Mouse (Mus musculus) embryo, embryonic 11.5 days (tissue): Measurements from ENCODE around the gene Gm14214.

Experiments used
- DNase-seq: peaks from one replicate; pipeline ENCODE4 v3.0.0-alpha.2; 2012; ENCODE audit warnings: low read depth, low spot score

The Gm14214 gene

DNA sequence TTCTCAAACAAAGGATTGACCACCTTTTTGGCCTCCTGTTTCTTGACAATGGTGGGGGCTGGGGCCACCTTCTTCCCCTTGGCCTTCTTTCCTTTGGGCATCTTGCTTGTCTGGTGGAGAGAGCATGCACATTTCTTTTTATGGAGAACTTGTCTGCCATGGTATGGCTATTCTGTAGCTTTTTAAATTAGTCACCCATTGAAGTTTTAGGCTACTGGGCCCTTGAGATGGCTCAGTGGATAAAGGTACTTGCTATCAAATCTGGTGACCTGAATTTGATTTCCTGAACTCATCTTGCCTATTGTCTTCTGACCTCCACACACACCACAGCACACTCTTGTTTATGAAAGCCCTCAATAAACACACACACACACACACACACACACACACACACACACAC, at the start of gene Gm14214:
Gene Gm14214 (minus strand): TSS at position 101 of the 400 bp plus-strand sequence.
- no peak for DNase-seq

DNA sequence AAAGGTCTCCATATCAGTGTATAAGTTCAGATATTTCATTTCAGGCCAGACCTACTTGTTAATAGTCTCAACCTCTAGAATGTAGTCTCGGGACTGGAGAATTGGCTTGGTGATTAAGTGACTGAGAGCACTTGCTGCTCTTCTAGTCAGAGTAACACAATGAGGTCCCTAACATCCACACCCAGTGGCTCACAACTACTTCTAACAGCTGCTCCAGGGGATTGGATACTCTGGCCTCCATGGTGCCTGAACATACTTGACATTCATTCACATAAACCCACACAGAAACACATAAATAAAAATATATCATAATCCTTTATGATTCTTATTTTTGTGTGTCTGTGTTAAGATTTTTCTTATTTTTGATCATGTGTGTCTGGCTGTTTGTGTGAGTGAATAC, 48.8 kb upstream of the Gm14214 start:
- no peak for DNase-seq

DNA sequence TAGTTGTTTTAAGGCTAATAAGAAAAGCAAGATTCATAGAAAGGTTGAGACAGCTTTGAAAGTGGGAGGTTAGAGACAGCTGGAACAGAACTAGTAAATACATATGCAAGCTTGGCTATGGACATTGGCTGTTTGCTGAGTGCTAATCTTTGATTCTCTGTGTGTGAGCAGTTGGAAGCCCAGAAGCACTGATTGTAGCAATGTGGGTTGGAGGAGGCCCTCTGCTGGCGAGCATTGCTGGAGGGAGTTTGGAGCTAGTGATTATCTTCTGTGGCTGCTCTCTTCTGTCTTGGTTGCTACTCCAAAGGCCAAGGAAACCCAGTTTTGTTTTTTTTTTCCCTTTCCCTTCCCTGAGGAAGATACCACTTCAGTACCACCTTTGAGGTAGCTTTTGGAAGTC, 48.0 kb upstream of the Gm14214 start:
- no peak for DNase-seq

DNA sequence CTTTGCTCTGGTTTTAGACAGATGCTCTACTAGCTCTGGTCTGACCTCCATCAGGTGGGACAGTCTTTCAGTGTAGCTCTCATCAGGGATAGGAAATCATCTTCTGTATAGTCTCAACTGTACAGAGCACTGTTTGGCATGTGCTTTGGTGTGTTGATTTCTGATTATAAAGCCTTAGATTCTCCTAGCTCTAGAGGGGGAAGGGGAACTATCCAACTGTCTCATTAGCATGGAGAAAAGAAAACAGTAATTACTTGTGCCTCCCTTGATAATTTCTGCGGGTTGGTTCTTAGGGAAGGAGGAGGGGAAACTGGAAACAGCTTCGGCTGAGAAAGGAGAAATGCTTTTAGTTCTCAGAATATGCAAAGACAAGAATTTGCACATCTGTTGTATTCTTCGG, 47.3 kb upstream of the Gm14214 start:
- DNase-seq, result no peak

DNA sequence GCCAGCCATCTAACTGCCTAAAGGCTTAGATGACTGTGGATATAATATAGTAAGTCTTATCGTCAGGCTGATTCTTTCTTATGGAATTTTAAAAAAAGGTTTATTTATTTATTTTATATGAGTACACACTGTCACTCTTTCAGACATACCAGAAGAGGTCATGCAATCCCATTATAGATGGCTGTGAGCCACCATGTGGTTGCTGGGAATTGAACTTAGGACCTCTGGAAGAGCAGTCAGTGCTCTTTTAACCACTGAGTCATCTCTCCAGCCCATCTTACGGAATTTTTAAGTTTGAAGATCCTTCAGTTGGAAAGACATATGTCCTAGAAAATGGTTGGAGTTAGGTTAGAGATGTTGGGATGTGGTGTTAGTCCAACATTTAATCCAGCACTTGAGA, 43.6 kb upstream of the Gm14214 start:
- DNase-seq, result no peak

DNA sequence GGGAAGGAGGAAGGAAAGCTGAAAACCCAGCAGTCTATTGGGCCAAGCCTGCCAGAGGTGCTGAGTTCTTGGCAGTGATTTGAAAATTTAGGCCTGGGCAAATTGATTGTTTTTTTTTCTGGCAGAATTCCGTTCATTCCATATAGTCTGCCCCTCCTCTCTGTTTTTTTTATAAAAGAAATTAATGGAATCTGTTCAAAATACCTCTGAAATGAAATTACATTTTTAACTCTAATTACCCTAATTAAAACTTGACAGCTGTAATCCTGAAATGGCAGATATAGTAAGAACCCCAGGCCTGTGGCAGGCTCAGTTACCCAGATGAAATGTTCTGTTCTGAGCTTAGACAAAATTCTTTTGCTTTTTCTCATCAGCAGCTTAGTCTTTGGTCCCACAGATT, 41.0 kb upstream of the Gm14214 start:
- no peak for DNase-seq

DNA sequence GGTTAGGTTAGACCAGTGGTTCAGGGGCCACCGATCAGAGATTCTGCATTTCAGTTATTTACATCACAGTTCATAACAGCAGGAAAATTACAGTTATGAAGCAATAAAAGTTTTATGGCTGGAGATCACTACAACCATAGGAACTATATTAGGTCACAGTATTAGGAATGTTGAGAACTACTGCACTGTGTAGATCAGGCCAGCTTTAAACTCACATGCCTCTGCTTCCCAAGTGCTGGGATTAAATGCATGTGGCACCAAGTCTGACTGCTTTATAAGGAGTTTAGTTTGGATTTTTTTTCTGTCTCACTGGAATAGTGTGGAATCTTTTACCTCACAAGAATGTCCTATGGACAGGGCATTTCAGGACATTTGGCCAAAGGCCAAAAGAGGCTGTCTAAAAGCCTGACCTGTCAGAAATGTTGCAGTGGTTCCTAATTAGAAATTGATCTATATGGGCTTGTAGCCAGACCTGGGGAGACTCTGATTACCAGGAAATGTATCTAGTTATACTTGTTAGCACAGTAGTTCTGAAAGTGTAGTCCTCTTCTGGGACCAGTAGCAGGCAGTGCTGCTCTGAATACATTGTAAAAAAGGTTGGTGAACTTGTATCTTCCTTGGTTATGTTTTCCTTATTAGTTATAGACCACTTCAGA, 39.4 kb upstream of the Gm14214 start:
- DNase-seq, result no peak

DNA sequence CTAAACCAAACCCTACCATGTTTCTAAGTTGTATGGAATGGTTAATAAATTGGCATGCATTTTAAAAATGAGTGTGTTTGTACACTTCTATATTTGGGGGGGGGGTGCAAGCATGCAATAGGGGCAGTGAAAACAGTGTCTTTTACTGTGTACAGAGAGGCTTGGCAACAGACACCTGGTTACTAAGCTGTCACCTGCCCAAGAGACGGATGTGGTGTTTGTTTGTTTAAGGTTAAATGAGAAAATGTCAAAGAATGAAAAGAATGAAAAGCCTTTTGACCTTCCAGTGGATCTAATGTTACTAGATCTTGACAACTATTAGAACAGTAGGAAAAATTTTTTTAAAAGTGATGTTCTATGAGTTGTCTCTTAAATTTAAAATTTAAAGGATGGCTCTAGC, 37.9 kb upstream of the Gm14214 start:
- DNase-seq, result no peak

DNA sequence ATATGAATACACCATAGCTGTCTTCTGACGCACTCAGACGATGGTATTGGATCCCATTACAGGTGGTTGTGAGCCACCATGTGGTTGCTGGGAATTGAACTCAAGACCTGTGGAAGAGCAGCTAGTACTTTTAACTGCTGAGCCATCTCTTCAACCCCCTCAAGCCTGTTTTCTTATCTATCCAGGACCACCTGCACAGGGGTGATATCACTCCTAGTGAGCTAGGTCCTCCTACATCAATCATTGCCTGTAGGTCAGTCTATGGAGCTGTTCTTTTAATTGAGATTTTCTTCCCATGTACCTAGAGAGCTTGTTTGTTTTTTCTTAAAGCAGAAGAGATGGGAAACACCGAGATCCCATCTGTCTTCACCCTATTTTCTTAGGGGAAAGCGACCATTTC, 34.0 kb upstream of the Gm14214 start:
- DNase-seq, result no peak

DNA sequence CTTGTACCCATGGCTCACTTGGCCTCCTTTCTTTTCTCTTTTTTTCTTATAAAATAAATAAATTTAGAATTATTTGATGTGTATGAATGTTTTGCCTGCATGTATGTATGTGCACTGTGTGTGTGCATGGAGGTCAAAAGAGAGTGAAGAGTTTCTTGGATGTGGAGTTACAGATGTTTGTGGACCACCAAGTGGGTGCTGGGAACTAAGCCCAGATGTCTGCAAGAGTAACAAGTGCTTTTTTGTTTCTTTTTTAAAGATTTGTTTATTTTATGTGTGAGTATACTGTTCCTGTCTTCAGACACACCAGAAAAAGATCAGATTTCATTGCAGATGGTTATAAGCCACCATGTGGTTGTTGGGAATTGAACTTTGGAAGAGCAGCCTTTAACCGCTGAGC, 33.5 kb upstream of the Gm14214 start:
- no peak for DNase-seq

DNA sequence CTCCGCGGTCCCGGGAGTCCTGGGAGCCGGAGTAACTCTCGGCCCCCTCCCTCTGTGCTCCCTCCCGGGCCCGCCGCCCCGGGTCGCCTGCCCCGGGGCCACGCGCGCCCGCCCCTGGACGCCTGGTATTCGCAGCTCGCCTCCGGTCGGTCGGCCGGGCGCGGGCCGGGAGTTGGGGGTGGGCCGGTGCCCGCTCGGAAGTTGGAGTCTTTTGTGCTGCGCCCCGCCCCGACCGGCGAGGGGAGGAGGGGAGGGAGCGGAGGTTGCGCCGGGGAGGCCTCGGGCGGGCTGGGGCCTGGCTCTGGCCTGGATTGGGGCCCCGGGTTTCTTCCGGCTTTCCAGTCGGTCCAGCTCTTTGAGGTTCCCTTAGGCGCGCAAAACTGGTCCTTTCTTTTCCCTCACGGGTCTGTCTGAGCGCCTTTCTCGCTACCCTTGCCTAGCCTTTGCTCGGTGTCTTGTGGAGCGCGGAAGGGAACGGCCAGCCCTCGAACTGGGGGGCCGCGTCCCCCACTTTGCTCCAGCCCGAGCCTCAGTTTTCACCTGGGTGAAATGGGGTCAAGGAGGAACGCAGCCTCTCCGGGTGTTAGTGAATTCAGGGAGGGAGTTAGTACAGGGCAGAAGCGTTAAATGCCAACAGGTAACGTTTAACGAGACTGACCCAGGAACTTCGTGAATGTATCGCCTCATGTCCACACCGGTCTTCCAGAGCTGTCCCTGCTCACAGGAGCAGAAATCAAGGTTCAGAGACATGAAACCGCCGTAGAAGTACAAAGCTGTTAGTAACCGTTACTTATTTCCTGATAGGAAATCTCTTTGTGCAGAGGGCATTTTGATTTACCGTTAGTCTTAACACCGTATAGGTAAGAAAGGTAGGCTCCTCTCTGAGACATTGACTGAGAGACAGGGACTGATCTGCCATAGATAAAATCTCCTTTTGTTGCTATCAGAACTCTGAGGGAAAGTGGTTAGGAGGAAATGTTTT, 22.1 kb upstream of the Gm14214 start:
- peak; percentile 50 for DNase-seq

DNA sequence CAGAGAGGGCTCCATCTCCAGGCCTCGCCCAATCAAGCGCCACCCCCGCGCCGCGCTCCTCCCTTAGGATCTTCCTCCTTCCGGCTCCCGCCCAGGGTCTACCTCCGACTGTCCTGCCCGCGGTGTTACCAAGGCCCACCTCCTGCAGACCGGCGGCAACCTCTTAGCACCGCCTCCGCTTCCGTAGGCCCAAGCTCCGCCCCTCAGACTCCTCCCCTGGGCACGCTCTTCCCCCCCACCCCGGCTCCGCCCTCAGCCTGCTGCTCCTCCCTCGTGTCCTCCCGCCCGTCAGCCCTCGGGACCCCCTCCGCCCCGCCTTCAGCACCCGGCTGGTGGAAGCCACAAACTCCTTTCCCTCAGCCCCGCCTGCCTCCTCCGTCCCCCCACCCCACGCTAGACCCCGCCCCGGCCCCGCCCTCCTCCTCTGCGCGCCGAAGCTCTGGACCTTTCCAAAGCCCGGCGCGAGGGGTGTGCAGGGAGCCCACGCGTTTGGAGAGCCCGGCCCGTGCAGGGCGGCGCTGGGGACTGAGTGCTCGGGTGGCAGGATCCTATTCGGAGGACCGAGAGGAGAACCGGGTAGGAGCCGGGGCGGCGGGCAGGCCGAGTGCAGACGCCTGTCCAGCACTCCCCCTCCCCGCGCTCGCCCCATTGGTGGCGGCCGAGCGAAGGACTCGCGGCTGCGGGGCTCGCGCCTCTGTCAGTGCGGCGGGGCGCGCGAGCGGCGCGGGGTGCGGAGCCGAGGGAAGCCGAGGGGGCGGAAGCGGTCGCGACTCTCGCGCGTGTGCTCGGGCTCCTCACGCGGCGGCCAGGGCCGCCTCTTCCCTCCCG, 21.0 kb upstream of the Gm14214 start, which contains the start of the genes Raly and a:
Gene Raly (plus strand): TSS at position 441 of the 828 bp plus-strand sequence.
Gene a (plus strand): TSS at position 747 of the 828 bp plus-strand sequence.
- peak; percentile 98 for DNase-seq

DNA sequence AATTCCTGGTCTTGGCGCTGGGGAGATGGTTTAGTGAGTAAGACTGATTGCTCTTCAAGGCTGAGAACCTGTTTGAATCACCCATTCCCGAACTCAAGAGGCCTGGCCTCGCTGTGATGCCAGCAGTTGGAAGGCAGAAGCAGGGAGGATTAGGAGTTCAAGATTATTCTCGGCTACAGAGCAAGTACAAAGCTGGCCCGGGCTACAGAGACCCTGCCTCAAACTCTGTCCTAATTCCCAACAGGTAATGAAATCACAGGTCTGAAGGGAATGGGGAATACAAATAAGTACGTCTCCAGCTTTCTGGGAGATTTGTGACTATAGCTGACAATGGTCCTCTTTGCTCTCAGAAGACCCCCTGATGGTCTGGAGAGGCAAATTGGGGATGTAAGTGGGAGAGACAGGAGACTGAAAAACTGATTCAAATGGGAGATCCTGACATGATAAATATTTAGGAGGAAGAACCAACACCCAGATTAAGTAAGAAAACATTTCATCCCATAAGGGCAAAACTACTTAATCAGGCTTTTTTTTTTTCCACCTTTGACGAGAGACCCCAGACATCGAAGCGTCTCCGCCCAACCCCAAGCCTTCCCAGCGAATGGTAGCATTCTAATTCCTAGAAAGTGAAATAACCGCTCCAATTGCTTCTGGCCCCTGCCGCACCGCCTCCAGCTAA, 20.3 kb upstream of the Gm14214 start:
- DNase-seq, result no peak

DNA sequence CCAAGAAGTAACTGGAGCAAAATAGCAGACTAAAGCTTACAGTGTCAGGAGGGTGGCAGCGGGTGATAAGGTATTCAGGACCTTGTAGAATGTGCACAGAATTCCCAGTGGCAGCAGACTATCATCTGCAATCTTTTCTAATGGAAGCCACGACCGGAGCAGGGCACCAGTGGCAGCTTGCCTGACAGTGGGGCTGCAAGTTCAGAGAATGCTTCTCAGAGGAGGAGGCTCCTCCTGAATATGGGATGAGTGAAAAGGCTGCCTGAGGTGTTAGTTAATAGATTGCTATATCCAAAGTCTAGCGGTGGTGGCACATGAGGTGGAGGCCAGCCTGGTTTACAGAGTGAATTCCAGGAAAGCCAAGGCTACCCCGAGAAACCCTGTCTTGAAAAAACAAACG, 19.6 kb upstream of the Gm14214 start:
- no peak for DNase-seq

DNA sequence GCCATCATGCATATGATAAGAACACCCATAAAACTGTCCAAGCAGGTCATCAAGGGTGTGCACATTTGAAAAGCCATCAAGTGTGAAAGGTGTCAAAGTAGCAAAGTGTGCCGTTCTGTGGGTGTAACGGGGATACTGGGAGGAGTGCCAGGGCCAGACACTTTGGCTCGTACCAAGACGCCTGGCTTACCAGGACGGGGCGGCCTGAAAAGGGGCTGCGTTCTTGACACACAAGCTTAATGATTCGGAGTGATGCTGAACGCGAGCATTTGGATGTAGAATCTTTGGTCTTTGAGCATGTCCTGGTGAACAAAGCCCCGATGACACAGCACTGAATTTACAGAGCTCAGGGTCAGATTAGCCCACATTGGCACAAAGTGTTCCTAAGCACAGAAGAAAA, 16.9 kb upstream of the Gm14214 start:
- no peak for DNase-seq

DNA sequence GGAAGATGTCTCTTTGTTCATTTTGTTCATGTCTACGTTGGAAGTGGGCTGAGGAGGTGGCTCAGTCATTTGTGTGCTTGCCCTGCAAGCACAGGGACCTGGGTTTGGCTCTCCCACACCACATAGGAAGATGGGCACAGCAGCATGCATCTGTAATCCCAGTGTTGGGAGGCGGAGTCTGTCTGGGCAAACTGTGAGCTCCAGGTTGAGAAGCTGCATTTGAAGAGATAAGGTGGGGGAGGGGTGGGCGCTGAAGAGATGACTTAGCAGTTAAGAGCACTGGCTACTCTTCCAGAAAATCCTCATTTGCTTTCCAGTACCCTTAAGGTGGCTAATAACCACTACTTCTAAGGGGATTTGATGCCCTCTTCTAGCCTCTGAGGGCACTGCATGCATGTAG, 16.4 kb upstream of the Gm14214 start:
- peak; percentile 16 for DNase-seq

DNA sequence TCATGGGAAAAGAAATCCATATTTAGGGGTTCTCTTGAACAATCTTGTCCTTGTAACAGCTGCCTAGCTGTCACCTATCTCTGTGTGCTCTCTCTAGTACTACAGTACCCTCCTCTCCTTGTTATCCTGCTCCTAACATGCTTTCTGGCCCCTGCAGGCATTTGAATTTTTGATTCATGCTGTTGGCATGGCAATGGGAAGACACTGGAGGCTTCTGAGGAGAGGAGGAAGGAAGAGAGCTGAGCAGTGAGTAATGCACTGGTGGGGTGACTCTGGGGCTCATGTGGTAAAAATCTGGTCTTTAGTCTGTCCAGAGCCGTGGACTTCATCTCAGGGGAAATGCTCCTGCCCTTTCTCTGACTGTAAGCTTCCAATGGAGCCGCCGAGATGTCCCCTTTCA, 15.5 kb upstream of the Gm14214 start:
- DNase-seq, result no peak

DNA sequence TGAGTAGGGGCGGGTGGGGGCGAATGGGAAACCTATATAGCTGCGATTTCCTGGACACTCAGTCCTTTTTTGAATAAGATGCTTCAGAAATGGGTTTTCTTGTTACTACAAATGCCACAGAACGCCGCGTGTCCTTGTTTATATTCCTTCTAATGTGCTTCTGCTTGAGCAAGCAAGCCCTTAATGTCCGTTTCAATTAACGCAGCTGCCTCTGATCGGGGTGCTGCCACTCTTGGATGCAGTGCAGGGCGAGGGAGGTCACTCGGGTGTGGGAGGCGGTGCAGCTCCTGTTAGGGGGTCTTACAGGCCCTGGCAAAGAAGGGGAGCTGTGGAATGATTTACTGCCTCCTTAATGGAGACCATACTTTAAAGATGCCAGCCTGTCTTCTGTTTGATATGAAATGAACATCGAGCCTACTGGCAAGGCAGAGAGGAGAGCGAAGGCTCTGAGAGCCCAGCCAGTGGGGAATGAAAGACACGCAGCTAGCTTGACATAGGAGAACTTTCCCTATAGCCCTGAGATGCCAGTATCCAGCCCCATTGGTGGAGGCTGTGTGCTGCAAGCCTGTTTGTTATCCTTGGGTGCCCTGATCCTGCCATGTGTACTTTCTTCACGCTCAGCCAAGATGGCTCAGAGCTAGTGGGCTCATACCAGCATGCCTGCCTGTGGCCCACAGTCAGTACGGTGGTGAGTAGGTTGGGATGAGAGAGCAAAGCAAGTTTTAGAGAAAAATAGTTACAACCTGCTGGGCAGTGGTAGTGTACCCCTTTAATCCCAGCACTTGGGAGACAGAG, 13.2 kb upstream of the Gm14214 start:
- no peak for DNase-seq

DNA sequence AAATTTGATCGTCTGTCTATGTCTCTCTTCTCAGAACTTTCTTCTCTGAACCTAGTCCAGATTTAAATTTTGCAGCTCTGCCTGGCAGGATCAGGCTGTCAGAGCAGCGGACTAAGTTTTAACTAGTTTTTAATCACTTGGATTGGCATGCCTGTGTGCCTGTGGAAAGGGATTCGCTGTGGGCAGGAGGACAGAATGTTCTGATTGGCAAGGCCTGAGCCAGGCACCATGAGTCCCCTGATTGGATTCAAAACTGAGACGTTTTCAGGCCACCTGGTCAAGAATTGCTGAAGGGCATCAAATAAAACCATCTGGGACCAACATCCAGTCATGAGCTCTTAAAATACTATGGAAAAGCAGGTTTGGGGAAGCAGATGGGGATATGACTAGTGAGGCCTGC, 12.5 kb upstream of the Gm14214 start:
- no peak for DNase-seq

DNA sequence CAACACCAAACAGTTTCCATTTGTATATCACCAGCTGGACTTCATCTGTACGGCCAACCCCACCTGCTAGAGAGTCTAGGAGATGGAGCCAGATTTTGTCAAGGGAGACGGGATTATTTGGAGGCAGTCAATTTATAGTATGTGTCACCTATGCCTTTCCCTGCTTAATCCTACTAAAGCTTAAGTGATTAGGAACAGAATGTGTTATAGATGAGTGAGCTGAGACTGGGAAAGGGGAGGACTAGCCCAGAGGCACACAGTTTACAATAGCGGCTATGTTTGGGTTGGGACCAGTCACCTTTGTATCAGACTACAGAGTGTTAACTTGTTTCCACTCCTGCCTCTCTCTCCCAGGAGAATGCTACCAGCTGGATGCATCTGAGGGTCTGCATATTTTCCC, 9.8 kb upstream of the Gm14214 start:
- DNase-seq, result no peak

DNA sequence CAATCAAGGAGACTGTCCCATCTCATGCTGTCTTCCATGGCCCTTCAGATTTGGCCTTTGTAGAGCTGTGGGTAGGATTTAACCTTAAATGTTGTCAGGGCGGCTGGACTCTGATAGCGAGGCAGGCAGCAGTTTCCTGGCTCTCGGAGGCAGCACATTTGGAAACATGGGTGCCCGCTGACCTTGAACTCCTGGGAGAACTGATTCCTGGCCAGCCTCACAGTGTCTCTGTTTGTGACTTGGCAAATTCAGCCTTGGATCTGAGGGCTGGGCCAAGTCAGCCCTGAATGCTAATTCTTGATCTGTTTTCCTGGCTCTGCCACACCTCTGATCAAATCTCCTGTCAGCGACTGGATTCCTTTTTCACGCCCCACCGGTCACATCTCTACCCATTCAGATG, 6.7 kb upstream of the Gm14214 start:
- no peak for DNase-seq
